Mouse (Mus musculus) cortical plate, adult 2 months (tissue): Measurements from ENCODE around the gene Gm49353.

ENCODE experiments used
- CTCF ChIP-seq: fragments of 200-500 bp; IDR thresholded peaks from 2 replicates; pipeline ENCODE4 v1.5.1; 2011; ENCODE audit warnings: mild to moderate bottlenecking, control low read depth, low read length; ENCODE audit not compliant: insufficient read depth; ENCODE audit errors: extremely low read depth
- POLR2A ChIP-seq: fragments of 200-500 bp; IDR thresholded peaks from 2 replicates; pipeline ENCODE4 v1.6.1; 2011; ENCODE audit warnings: mild to moderate bottlenecking, low read length, control low read depth; ENCODE audit not compliant: insufficient read depth; ENCODE audit errors: extremely low read depth

DNA sequence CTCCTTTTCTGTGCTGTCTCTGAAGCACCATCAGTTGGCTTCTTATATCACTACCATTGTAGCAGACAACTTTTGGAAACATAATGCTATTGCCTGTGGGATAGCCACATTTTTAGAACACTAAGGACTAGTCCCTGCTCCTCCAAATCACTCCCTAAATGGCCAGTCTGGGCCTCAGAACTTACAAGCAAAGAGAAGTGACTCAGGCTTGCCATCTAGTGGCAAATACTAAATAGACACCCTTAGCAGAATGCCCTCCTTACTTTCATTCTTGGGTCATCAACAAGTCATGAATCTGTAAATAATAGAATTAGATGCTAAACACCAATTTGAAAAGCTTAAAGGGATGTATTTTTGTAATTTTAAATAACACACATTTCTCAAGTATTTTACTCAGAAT lies 8.0 kb downstream of the Gm49353 start:
- TF ChIP-seq POLR2A (no peak), CTCF (peak; percentile 54)
